Mouse (Mus musculus): ENCODE data around the gene Olfr1392.
"Not testable (repeated sequence)": the region's sequence is repeated elsewhere in the genome, so short reads cannot be mapped to it uniquely, and the experiment has no call there.

The Olfr1392 gene

GRCm38 (mm10) chr11:49252048-49252447 is 33.0 kb upstream of the Olfr1392 start:
- no peak for DNase-seq (ENCODE audit: low spot score)

GRCm38 (mm10) chr11:49253035-49253434 is 32.0 kb upstream of the Olfr1392 start:
- DNase-seq (ENCODE audit: low spot score) = no peak

- DNase-seq (ENCODE audit: low spot score) = no peak
Measured at GRCm38 (mm10) chr11:49259296-49259695, 25.8 kb upstream of the Olfr1392 start.

- no peak for DNase-seq (ENCODE audit: low spot score)
Measured at GRCm38 (mm10) chr11:49259829-49260228, 25.3 kb upstream of the Olfr1392 start.

GRCm38 (mm10) chr11:49260598-49261312 is 24.3 kb upstream of the Olfr1392 start:
- DNase-seq (ENCODE audit: low spot score) = peak; percentile 92

GRCm38 (mm10) chr11:49261313-49261855 is 23.7 kb upstream of the Olfr1392 start:
- DNase-seq (ENCODE audit: low spot score) = no peak

GRCm38 (mm10) chr11:49262286-49262685 is 22.8 kb upstream of the Olfr1392 start:
- no peak for DNase-seq (ENCODE audit: low spot score)

- no peak for DNase-seq (ENCODE audit: low spot score)
Measured at GRCm38 (mm10) chr11:49263149-49263548, 21.9 kb upstream of the Olfr1392 start.

GRCm38 (mm10) chr11:49264081-49264480 is 21.0 kb upstream of the Olfr1392 start:
- no peak for DNase-seq (ENCODE audit: low spot score)

GRCm38 (mm10) chr11:49264622-49265021 is 20.5 kb upstream of the Olfr1392 start:
- DNase-seq (ENCODE audit: low spot score) = no peak

- no peak for DNase-seq (ENCODE audit: low spot score)
Measured at GRCm38 (mm10) chr11:49265101-49265500, 20.0 kb upstream of the Olfr1392 start.

GRCm38 (mm10) chr11:49266671-49267070 is 18.4 kb upstream of the Olfr1392 start:
- no peak for DNase-seq (ENCODE audit: low spot score)

- no peak for DNase-seq (ENCODE audit: low spot score)
Measured at GRCm38 (mm10) chr11:49267316-49267715, 17.8 kb upstream of the Olfr1392 start.

- no peak for DNase-seq (ENCODE audit: low spot score)
Measured at GRCm38 (mm10) chr11:49267970-49268579, 17.0 kb upstream of the Olfr1392 start.

GRCm38 (mm10) chr11:49269761-49270160 is 15.3 kb upstream of the Olfr1392 start:
- no peak for DNase-seq (ENCODE audit: low spot score)

GRCm38 (mm10) chr11:49270368-49270767 is 14.7 kb upstream of the Olfr1392 start:
- no peak for DNase-seq (ENCODE audit: low spot score)

GRCm38 (mm10) chr11:49271334-49271733 is 13.7 kb upstream of the Olfr1392 start:
- DNase-seq (ENCODE audit: low spot score) = peak; percentile 84

GRCm38 (mm10) chr11:49273834-49274519 is 11.1 kb upstream of the Olfr1392 start:
- no peak for DNase-seq (ENCODE audit: low spot score)

- DNase-seq (ENCODE audit: low spot score) = no peak
Measured at GRCm38 (mm10) chr11:49278222-49278621, 6.9 kb upstream of the Olfr1392 start, which contains the start of gene Olfr1393. TSS of gene Olfr1393 (plus strand) at chr11:49278304.

- no peak for DNase-seq (ENCODE audit: low spot score)
Measured at GRCm38 (mm10) chr11:49287251-49287650, 2.2 kb downstream of the Olfr1392 start.

- no peak for DNase-seq (ENCODE audit: low spot score)
Measured at GRCm38 (mm10) chr11:49292777-49293176, 7.7 kb downstream of the Olfr1392 start.

- no peak for DNase-seq (ENCODE audit: low spot score)
Measured at GRCm38 (mm10) chr11:49304441-49304840, 19.4 kb downstream of the Olfr1392 start, which contains the start of gene Olfr10. TSS of gene Olfr10 (plus strand) at chr11:49304741.

GRCm38 (mm10) chr11:49308547-49308946 is 23.5 kb downstream of the Olfr1392 start:
- DNase-seq (ENCODE audit: low spot score) = not testable (repeated sequence)
